8 mouse cellular contexts compared by ENCODE assay signal in genomic region chr4:136144126-136144926, GRCm38 (mm10). TPM values are rescaled to one million over a fixed set of nuclear protein-coding genes. Genes with fewer than 3 reads are reported as not detected.
DNase-seq lines count a peak whose midpoint lies in the region; ATAC-seq and TF ChIP-seq lines count a peak whose summit lies in the region.

No protein-coding gene starts in this region.

- DNase-seq in adrenal gland, postnatal 36 days, result peak; percentile 84 to 87
- DNase-seq in gastrocnemius, postnatal 14 days, result peak; percentile 79
- DNase-seq in neural tube, embryonic 10.5 days (ENCODE audit: extremely low spot score, low spot score), result peak; percentile 74
- DNase-seq in thymus, postnatal 10 days (ENCODE audit: low spot score in 2 of 2), result peak; percentile 78 to 82
- no peak for DNase-seq in right cerebral cortex, postnatal 36 days (ENCODE audit: low spot score in 2 of 2)

- peak overlapping the region; percentile 35; the same call in 1 of the 2 replicates for H3K9ac ChIP-seq in liver, embryonic 15.5 days

- intact Hi-C loops in gastrocnemius, postnatal 14 days (cut with DNase I; ENCODE audit: low total_unique reads), result no loop called here

- peak overlapping the region; percentile 92 for H3K4me3 ChIP-seq in E14TG2a.4 (replicated peaks; ENCODE audit: low read length)
- H3K4me3 ChIP-seq in liver, embryonic 15.5 days (replicated peaks), result peak overlapping the region; percentile 56

- H3K27me3 ChIP-seq in E14TG2a.4 (ENCODE audit: insufficient read depth, low read length), result peaks cover 64% of the 10 kb centered on the region
- H3K27me3 ChIP-seq in liver, embryonic 15.5 days, result peaks cover 100% of the 10 kb centered on the region

- no peak for TF ChIP-seq CTCF in E14TG2a.4 (conservative IDR thresholded peaks at IDR 0.05; ENCODE audit: low read length)

- H3K27ac ChIP-seq in liver, embryonic 15.5 days (replicated peaks), result peak overlapping the region; percentile 74

- under 1% methylated on average over 50 of the region's 50 CpGs for WGBS in liver, embryonic 15.5 days (ENCODE audit: insufficient replicate concordance)

- peaks cover 4% of the 10 kb centered on the region; the same call in 1 of the 2 replicates for H3K9me3 ChIP-seq in E14TG2a.4 (ENCODE audit: low read length)
- no peaks in the 10 kb centered on the region for H3K9me3 ChIP-seq in liver, embryonic 15.5 days (replicated peaks)

- 0 out of 2 replicates have a peak, but pooled peaks cover 9% of the 10 kb centered on the region for H3K36me3 ChIP-seq in E14TG2a.4 (ENCODE audit: insufficient read depth, low read length)
- no peaks in the 10 kb centered on the region for H3K36me3 ChIP-seq in liver, embryonic 15.5 days (replicated peaks)

- H3K4me1 ChIP-seq in E14TG2a.4 (replicated peaks; ENCODE audit: low read depth, low read length), result peaks cover 77% of the 10 kb centered on the region
- peaks cover 81% of the 10 kb centered on the region for H3K4me1 ChIP-seq in liver, embryonic 15.5 days (replicated peaks)

- H3K4me2 ChIP-seq in liver, embryonic 15.5 days, result peak overlapping the region; percentile 66

- peak; percentile 50 for ATAC-seq in inflammation-experienced regulatory T-cells, adult 6 months
- ATAC-seq in liver, embryonic 15.5 days (ENCODE audit: insufficient read depth), result no peak; the same call in 1 of the 2 replicates

RNA-seq across cellular contexts. Expression of gene Id3, which starts 1.0 kb away (rescaled TPM):
- 10 to 100 TPM; 60.0 to 74.0 TPM for total RNA-seq in adrenal gland, postnatal 36 days (2021)
- total RNA-seq in gastrocnemius, postnatal 14 days (2021), result 10 to 100 TPM; 28.4 to 28.7 TPM
- 100 to 1,000 TPM; 125 to 343 (median 290) TPM for polyA plus RNA-seq in inflammation-experienced regulatory T-cells, adult 6 months (2017; shearing (Covaris generic))
- 41.3 and 42.6 TPM in 2 replicates for polyA plus RNA-seq in liver, embryonic 15.5 days (2015; fragmentation: Nextera tagmentation; extraction: Ambion mirVana)

RNA-seq across cellular contexts. Expression of gene E2f2, which starts 27.9 kb away (rescaled TPM):
- 1 to 10 TPM; 2.1 to 2.3 TPM for total RNA-seq in adrenal gland, postnatal 36 days (2021)
- total RNA-seq in gastrocnemius, postnatal 14 days (2021), result 1 to 10 TPM; 4.0 to 6.5 TPM
- polyA plus RNA-seq in inflammation-experienced regulatory T-cells, adult 6 months (2017; shearing (Covaris generic)), result 10 to 100 TPM; 15.0 to 44.4 (median 16.8) TPM
- 85.3 and 95.6 TPM in 2 replicates for polyA plus RNA-seq in liver, embryonic 15.5 days (2015; fragmentation: Nextera tagmentation; extraction: Ambion mirVana)

Comparison
In these comparisons a context has a peak if more than half of its experiments do, and no peak if none do; other contexts are left out.
1. DNase-seq: peak in adrenal gland, postnatal 36 days (2 of 2), gastrocnemius, postnatal 14 days (single experiment), neural tube, embryonic 10.5 days (single experiment) and thymus, postnatal 10 days (2 of 2); none in right cerebral cortex, postnatal 36 days (0 of 2).